Mouse (Mus musculus): ENCODE measurements around the gene Cfap100. TPM values are rescaled to one million over a fixed set of nuclear protein-coding genes. Genes with fewer than 3 reads are reported as not detected.

Gene Cfap100
- polyA plus RNA-seq (2015; fragmentation: Nextera tagmentation; extraction: Ambion mirVana): 0.06 TPM in 1 of 2 replicates, not detected in the other

DNA sequence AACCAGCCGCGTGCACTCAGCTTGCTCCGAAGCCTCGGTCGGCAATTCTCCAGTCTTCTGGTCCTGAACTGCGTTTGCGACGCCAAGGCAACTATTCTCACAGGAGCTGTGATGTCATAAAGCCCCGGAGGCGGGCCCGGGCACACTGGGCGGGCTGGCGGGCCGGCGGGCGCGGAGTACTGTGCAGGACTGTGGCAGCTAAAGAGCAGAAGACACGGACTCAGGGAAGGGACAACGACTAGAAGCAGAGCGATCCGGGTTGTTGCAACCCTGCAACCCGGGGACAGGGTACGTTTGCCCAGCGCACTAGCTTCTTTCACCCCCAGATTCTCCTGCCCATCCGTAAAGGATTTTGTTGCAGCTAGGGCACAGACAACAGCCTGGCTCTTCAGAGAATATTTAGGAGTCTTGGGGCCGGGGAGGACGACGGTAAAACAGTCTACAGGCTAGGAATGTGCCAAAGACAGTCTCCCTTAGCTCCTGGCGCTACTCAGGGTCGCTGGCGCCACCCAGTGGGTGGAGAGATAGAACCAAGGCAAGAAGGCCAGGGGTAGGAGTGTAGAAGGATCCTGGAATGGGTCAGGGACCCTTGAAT lies at the start of gene Cfap100:
Gene Cfap100 (minus strand): TSS at position 418 of the 595 bp plus-strand sequence.
- no peaks in the 10 kb centered on the region for H3K9me3 ChIP-seq (ENCODE audit: low read length)
- peak within 1 kb of the TSS; percentile 50 for H3K9ac ChIP-seq (replicated peaks)
- no peak within 1 kb of the TSS for H3K27ac ChIP-seq (ENCODE audit: low read depth)
- no peak for TF ChIP-seq EP300 (IDR thresholded peaks at IDR 0.05; ENCODE audit: low read depth)
- peak; percentile 69 for TF ChIP-seq CTCF (IDR thresholded peaks at IDR 0.05; ENCODE audit: low read depth)
- H3K36me3 ChIP-seq (replicated peaks; ENCODE audit: insufficient read depth, low read length): no peaks in the 10 kb centered on the region
- WGBS (ENCODE audit: insufficient replicate concordance): under 1% methylated on average over 31 of the region's 31 CpGs
- peak within 1 kb of the TSS; percentile 73 for H3K4me2 ChIP-seq (ENCODE audit: low read depth, low read length)
- peak within 1 kb of the TSS; percentile 39 for H3K4me3 ChIP-seq (ENCODE audit: low read depth, low read length)
- peak; percentile 68 for DNase-seq
- H3K27me3 ChIP-seq (ENCODE audit: insufficient read depth, low read length): no peaks in the 10 kb centered on the region
- ATAC-seq: peak; percentile 82
- peaks cover 9% of the 10 kb centered on the region; the same call in 1 of the 2 replicates for H3K4me1 ChIP-seq (ENCODE audit: insufficient read depth)

DNA sequence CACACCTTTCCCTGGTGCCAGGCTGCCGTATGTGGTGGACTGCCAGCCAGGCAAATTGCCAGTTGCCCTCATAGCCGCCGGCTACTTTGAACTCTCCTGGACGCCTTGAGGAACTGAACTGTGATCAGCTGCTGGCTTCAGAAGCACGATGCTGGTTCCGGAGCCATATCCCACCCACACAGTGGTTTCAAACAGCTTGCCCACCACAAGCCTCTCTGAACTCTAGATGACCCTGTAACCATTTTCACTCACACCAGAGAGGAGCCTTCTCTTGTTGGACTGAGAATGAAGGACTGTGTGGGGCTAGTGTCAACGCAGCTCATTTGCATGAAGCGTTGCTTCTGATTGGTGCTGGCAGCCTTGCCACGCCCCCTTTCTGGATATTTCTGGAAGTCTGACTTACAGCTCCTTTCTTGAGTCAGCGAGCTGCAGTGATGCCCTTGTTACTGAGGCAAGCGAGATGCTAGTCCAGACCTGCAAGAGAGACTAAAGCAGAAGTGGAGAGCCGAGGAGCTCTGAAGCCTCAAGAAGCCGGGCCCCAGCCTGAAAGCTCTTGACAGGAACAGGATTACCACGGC lies 48.4 kb upstream of the Cfap100 start:
- no peak overlapping the region for H3K4me2 ChIP-seq (ENCODE audit: low read depth, low read length)
- DNase-seq (no peak), ATAC-seq (no peak)
- no peak overlapping the region for H3K9ac ChIP-seq (replicated peaks)
- 48% methylated on average over 14 of the region's 14 CpGs for WGBS (ENCODE audit: insufficient replicate concordance)
- no peak overlapping the region; the same call in 1 of the 2 replicates for H3K27ac ChIP-seq (ENCODE audit: low read depth)
- H3K4me1 ChIP-seq (ENCODE audit: insufficient read depth): peaks cover 20% of the 10 kb centered on the region
- no peaks in the 10 kb centered on the region for H3K27me3 ChIP-seq (ENCODE audit: insufficient read depth, low read length)
- H3K36me3 ChIP-seq (replicated peaks; ENCODE audit: insufficient read depth, low read length): 0 out of 2 replicates have a peak, but pooled peaks cover 15% of the 10 kb centered on the region
- no peaks in the 10 kb centered on the region for H3K9me3 ChIP-seq (ENCODE audit: low read length)
- TF ChIP-seq CTCF (IDR thresholded peaks at IDR 0.05; ENCODE audit: low read depth): no peak
- TF ChIP-seq EP300 (IDR thresholded peaks at IDR 0.05; ENCODE audit: low read depth): no peak
- H3K4me3 ChIP-seq (ENCODE audit: low read depth, low read length): no peak overlapping the region

- Histone ChIP-seq H3K4me2 (ENCODE audit: low read depth, low read length) (no peak overlapping the region), H3K27me3 (ENCODE audit: insufficient read depth, low read length) (no peaks in the 10 kb centered on the region), H3K4me1 (ENCODE audit: insufficient read depth) (peaks cover 20% of the 10 kb centered on the region), H3K36me3 (replicated peaks; ENCODE audit: insufficient read depth, low read length) (peaks cover 18% of the 10 kb centered on the region; the same call in 1 of the 2 replicates), H3K4me3 (ENCODE audit: low read depth, low read length) (no peak overlapping the region), H3K27ac (ENCODE audit: low read depth) (peak overlapping the region; percentile 60), H3K9me3 (ENCODE audit: low read length) (no peaks in the 10 kb centered on the region), H3K9ac (replicated peaks) (peak overlapping the region; percentile 16; the same call in 1 of the 2 replicates)
- TF ChIP-seq EP300 (IDR thresholded peaks at IDR 0.05; ENCODE audit: low read depth) (peak; percentile 44; the same call in 1 of the 2 replicates), CTCF (IDR thresholded peaks at IDR 0.05; ENCODE audit: low read depth) (no peak)
- WGBS (ENCODE audit: insufficient replicate concordance): 51% methylated on average over 3 of the region's 3 CpGs
- ATAC-seq (peak; percentile 79), DNase-seq (no peak)
These were observed 47.2 kb upstream of the Cfap100 start for GRCm38 (mm10) chr6:90475854-90476212.

DNA sequence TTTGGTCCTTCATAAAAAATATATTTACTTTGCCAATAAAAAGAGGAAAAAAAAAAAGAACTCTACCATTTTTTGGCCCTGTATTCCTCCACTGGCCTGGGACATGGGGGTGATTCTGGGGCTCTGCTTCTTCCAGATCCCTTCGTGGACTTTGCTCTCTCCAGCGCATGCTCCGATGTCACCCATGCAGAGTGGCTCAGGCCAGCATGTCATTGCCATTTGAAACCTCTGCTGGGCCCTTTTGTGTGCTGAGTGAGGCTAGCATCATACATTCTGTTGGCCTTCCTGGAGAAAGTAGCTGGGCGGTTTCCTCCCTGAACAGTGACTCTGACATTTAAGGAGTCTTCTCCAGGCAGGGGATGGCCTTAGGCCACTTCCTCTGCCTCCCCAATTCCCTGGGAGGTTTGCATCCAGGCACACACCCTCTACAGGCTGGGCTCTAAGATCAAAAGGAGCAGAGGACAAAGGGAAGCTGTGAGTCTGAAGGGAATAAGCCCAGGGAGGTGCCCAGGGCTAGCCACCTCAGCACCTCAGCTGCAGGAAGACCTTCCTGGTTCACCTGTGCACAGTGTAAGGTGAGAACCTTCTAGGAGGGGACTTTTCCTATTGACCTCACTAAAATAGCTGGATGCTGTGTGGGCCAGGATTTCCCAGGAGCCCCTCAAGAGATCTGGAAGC lies 46.7 kb upstream of the Cfap100 start:
- Histone ChIP-seq H3K9ac (replicated peaks) (peak overlapping the region; percentile 16; the same call in 1 of the 2 replicates), H3K4me2 (ENCODE audit: low read depth, low read length) (no peak overlapping the region), H3K9me3 (ENCODE audit: low read length) (no peaks in the 10 kb centered on the region), H3K36me3 (replicated peaks; ENCODE audit: insufficient read depth, low read length) (peaks cover 18% of the 10 kb centered on the region; the same call in 1 of the 2 replicates), H3K4me3 (ENCODE audit: low read depth, low read length) (no peak overlapping the region), H3K4me1 (ENCODE audit: insufficient read depth) (peaks cover 20% of the 10 kb centered on the region), H3K27ac (ENCODE audit: low read depth) (peak overlapping the region; percentile 60), H3K27me3 (ENCODE audit: insufficient read depth, low read length) (no peaks in the 10 kb centered on the region)
- WGBS (ENCODE audit: insufficient replicate concordance): 64% methylated on average over 4 of the region's 4 CpGs
- ATAC-seq: peak; percentile 53
- TF ChIP-seq CTCF (IDR thresholded peaks at IDR 0.05; ENCODE audit: low read depth) (no peak), EP300 (IDR thresholded peaks at IDR 0.05; ENCODE audit: low read depth) (no peak)
- no peak for DNase-seq

- H3K4me3 ChIP-seq (ENCODE audit: low read depth, low read length): no peak overlapping the region
- 71% methylated on average over 3 of the region's 3 CpGs for WGBS (ENCODE audit: insufficient replicate concordance)
- peaks cover 18% of the 10 kb centered on the region; the same call in 1 of the 2 replicates for H3K36me3 ChIP-seq (replicated peaks; ENCODE audit: insufficient read depth, low read length)
- H3K27me3 ChIP-seq (ENCODE audit: insufficient read depth, low read length): no peaks in the 10 kb centered on the region
- no peak for TF ChIP-seq EP300 (IDR thresholded peaks at IDR 0.05; ENCODE audit: low read depth)
- TF ChIP-seq CTCF (IDR thresholded peaks at IDR 0.05; ENCODE audit: low read depth): no peak
- no peak for DNase-seq
- no peak overlapping the region; the same call in 1 of the 2 replicates for H3K27ac ChIP-seq (ENCODE audit: low read depth)
- ATAC-seq: no peak
- no peaks in the 10 kb centered on the region for H3K9me3 ChIP-seq (ENCODE audit: low read length)
- no peak overlapping the region for H3K9ac ChIP-seq (replicated peaks)
- no peak overlapping the region for H3K4me2 ChIP-seq (ENCODE audit: low read depth, low read length)
- peaks cover 20% of the 10 kb centered on the region for H3K4me1 ChIP-seq (ENCODE audit: insufficient read depth)
These were observed 45.8 kb upstream of the Cfap100 start for GRCm38 (mm10) chr6:90474361-90474750.

All from liver, postnatal 0 days (tissue).